Mouse (Mus musculus) embryonic facial prominence, embryonic 11.5 days (tissue): Measurements from ENCODE around the gene Vldlr. TPM values are rescaled to one million over a fixed set of nuclear protein-coding genes. Genes with fewer than 3 reads are reported as not detected.

Experiments
- ATAC-seq: fragments of 200-750 bp; cut with Nextera tagmentation; replicated peaks from 2 replicates; pipeline ENCODE4 v1.8.0; 2017; ENCODE audit warnings: low read depth; ENCODE audit not compliant: insufficient number of reproducible peaks, low FRiP score, low TSS enrichment
- DNase-seq: peaks from one replicate; pipeline ENCODE4 v3.0.0-alpha.2; 2015; ENCODE audit warnings: low spot score
- H3K27ac ChIP-seq: fragments of 300-500 bp; sonication (generic); replicated peaks from 2 replicates; pipeline ENCODE4 v1.5.1; 2014; ENCODE audit warnings: mild to moderate bottlenecking, low read depth, low read length, control low read depth
- H3K27me3 ChIP-seq: fragments of 300-500 bp; sonication (generic); 2 replicates; pipeline ENCODE4 v1.6.1; 2014; ENCODE audit warnings: mild to moderate bottlenecking, low read length, moderate library complexity, mixed read lengths; ENCODE audit not compliant: control insufficient read depth, insufficient read depth
- H3K36me3 ChIP-seq: fragments of 300-500 bp; sonication (generic); replicated peaks from 2 replicates; pipeline ENCODE4 v1.6.1; 2014; ENCODE audit warnings: low read depth, mild to moderate bottlenecking, low read length, moderate library complexity, mixed read lengths; ENCODE audit not compliant: control insufficient read depth, insufficient read depth
- H3K4me1 ChIP-seq: fragments of 300-500 bp; sonication (generic); 2 replicates; pipeline ENCODE4 v1.6.1; 2014; ENCODE audit warnings: low read length, mixed read lengths; ENCODE audit not compliant: control insufficient read depth, insufficient read depth
- H3K4me2 ChIP-seq: fragments of 300-500 bp; sonication (generic); 2 replicates; pipeline ENCODE4 v1.6.1; 2014; ENCODE audit warnings: low read depth, mild to moderate bottlenecking, control low read depth, low read length, moderate library complexity
- H3K4me3 ChIP-seq: fragments of 300-500 bp; sonication (generic); 2 replicates; pipeline ENCODE4 v1.5.1; 2014; ENCODE audit warnings: low read depth, low read length, control low read depth
- H3K9ac ChIP-seq: fragments of 300-500 bp; sonication (generic); replicated peaks from 2 replicates; pipeline ENCODE4 v1.6.1; 2014; ENCODE audit warnings: mild to moderate bottlenecking, control low read depth, low read length
- H3K9me3 ChIP-seq: fragments of 300-500 bp; sonication (generic); replicated peaks from 2 replicates; pipeline ENCODE4 v1.6.1; 2016; ENCODE audit warnings: mild to moderate bottlenecking, low read length, inconsistent platforms, mixed read lengths; ENCODE audit not compliant: control insufficient read depth
- WGBS: fragments of 180-500 bp; shearing (Covaris S2); extraction: QIAGEN DNeasy Blood & Tissue Kit; methylation state at CpG from one replicate; pipeline ENCODE4 v1.1.7; 2014; 5-methylcytosine and 5-hydroxymethylcytosine counted together
- polyA plus RNA-seq: library from polyadenylated mRNA; unstranded; fragments of >200 nt; fragmentation: Nextera tagmentation; extraction: Ambion mirVana; gene quantifications from 2 replicates; pipeline ENCODE4 v1.2.1, GENCODE M21; 2014

Gene Vldlr
- polyA plus RNA-seq, 1 experiment from 2014 or later = 5.2 TPM

DNA sequence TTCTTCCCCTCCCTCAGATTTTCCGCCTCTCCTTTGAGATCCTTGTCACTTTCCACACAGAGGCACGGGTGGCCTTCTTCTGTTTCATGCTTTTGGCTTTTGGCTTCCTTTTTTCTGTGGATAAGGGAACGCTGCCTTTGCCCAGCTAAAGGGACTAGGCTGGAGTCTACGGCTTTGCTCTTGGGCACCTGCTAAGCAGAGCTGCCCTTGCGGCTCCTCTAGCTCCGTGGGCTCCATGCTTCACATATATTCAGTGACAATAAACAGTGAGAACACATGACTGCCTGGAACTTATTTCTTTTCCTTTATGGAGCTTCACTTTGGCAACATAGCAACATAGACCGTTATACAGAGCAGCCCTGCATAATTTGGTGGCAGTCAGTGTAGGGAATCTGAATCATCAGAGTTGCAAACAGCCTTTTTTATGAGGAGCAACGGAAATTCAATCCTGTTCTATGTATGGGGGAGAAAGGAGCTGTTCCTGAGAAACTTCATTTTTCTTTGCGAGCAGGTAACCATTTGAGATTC is 12.5 kb upstream of the Vldlr start:
- Histone ChIP-seq H3K27ac (no peak overlapping the region), H3K27me3 (no peaks in the 10 kb centered on the region), H3K9me3 (no peaks in the 10 kb centered on the region), H3K36me3 (no peaks in the 10 kb centered on the region), H3K4me1 (no peaks in the 10 kb centered on the region), H3K4me3 (no peak overlapping the region), H3K9ac (no peak overlapping the region), H3K4me2 (no peak overlapping the region)
- no peak for DNase-seq
- no peak for ATAC-seq
- 80% methylated on average over 9 of the region's 9 CpGs for WGBS

DNA sequence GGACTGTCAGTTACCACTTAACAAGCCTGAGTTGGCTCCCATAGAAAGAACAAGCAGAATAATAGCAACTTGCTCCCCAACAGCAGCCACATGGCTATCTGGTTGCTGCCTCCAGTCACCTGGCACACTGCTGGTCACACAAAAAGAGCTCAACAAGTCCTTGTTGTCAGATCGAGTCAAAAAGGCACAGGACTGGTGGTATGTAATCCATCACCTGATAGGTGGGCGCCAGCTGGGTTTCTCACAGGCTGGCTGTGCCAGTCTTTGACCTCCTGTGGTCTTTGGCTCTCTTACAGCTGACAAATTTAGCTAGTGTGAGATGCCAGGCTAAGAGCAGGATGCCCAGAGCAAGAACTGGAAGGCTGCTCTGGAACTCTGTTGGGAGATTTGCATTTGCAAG is 5.3 kb upstream of the Vldlr start:
- 0 out of 2 replicates have a peak, but pooled peaks cover 3% of the 10 kb centered on the region for H3K27me3 ChIP-seq

DNA sequence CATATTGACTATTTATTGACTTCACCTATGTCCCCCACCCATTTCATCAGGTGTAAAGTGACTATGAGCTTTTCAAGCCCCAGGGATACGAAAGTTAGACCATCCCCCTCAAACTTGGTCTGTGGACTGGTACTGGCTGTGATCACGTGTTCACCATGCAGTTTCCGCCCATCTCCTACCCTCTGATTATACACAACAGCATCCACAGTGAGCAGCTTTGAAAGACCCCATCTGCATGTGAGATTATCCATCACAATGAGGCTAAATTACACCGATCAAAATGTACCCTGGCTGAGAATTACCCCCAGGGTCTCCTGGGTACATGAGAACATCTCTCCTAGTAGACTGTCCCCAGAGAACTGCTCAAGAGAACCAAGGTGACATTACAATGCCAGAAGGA is 688 bp upstream of the Vldlr start:
- H3K27me3 ChIP-seq = 0 out of 2 replicates have a peak, but pooled peaks cover 3% of the 10 kb centered on the region
- no peaks in the 10 kb centered on the region for H3K9me3 ChIP-seq
- ATAC-seq = no peak
- H3K4me2 ChIP-seq = no peak overlapping the region
- no peak overlapping the region for H3K4me3 ChIP-seq
- no peak overlapping the region for H3K9ac ChIP-seq
- no peaks in the 10 kb centered on the region; the same call in 1 of the 2 replicates for H3K4me1 ChIP-seq
- H3K36me3 ChIP-seq = no peaks in the 10 kb centered on the region
- H3K27ac ChIP-seq = no peak overlapping the region
- no peak for DNase-seq
- 60% methylated on average over 4 of the region's 4 CpGs for WGBS

More for the DNA sequence above, 5.3 kb upstream of the Vldlr start:
- ATAC-seq (no peak), DNase-seq (no peak)
- H3K9ac ChIP-seq = no peak overlapping the region
- no peaks in the 10 kb centered on the region for H3K36me3 ChIP-seq
- no peak overlapping the region for H3K4me3 ChIP-seq
- no peaks in the 10 kb centered on the region for H3K9me3 ChIP-seq
- WGBS = 75% methylated on average over 2 of the region's 2 CpGs
- no peaks in the 10 kb centered on the region for H3K4me1 ChIP-seq
- H3K4me2 ChIP-seq = no peak overlapping the region
- no peak overlapping the region for H3K27ac ChIP-seq

DNA sequence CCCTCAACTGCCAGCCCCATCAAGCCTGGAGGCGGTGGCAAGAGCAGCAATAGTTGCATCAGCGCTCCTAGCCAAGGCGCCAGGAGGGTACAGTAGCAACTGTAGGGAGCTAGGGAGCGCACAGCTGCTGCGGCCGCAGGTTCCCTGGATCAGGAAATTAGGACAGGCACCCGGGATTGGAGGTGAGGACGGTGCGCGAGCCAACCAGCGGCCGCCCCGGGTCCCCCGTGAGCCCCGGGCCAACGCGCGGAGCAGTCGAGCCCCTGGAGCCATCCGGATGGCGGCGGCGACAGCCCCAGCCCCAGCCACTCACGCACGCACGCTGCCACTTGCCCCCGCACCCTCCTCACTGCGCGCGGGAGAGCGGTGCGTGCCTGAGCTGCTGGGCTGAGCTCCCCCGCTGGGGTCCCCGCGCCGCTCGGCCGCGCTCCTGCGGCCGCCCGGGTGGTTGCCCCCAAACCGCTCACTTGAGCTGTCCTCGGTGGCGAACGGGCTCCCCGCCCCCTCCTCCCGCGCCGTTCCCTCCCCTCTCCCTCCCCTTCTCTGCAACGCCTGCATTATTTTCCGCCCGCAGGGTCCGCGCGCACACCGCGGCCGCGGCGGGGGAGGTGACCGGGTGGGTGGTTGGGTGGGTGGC is 601 bp downstream of the Vldlr start:
- Histone ChIP-seq H3K4me2 (peak overlapping the region; percentile 98), H3K4me3 (peak overlapping the region; percentile 71)
- peak; percentile 76 for ATAC-seq

GRCm38 (mm10) chr19:27217404-27217940 is 1.2 kb downstream of the Vldlr start:
- Histone ChIP-seq H3K27ac (0 out of 2 replicates have a peak overlapping the region, but pooled peaks have one; percentile 20), H3K4me3 (peak overlapping the region; percentile 71), H3K27me3 (0 out of 2 replicates have a peak, but pooled peaks cover 3% of the 10 kb centered on the region), H3K9me3 (no peaks in the 10 kb centered on the region), H3K4me1 (no peaks in the 10 kb centered on the region; the same call in 1 of the 2 replicates), H3K9ac (peak overlapping the region; percentile 61), H3K36me3 (no peaks in the 10 kb centered on the region), H3K4me2 (peak overlapping the region; percentile 98)
- ATAC-seq = peak; percentile 37; the same call in 1 of the 2 replicates
- under 1% methylated on average over 40 of the region's 52 CpGs for WGBS
- DNase-seq = peak; percentile 55

More for the DNA sequence above, 601 bp downstream of the Vldlr start:
- Histone ChIP-seq H3K9me3 (no peaks in the 10 kb centered on the region), H3K9ac (peak overlapping the region; percentile 61), H3K4me1 (no peaks in the 10 kb centered on the region; the same call in 1 of the 2 replicates), H3K36me3 (no peaks in the 10 kb centered on the region), H3K27ac (0 out of 2 replicates have a peak overlapping the region, but pooled peaks have one; percentile 20), H3K27me3 (0 out of 2 replicates have a peak, but pooled peaks cover 3% of the 10 kb centered on the region)
- WGBS = under 1% methylated on average over 49 of the region's 62 CpGs
- peak; percentile 80 for DNase-seq

GRCm38 (mm10) chr19:27217941-27218411 is 1.7 kb downstream of the Vldlr start:
- H3K27ac ChIP-seq = no peak overlapping the region
- WGBS = 0% methylated on average over 21 of the region's 32 CpGs
- peak; percentile 53 for ATAC-seq

GRCm38 (mm10) chr19:27218561-27219262 is 2.4 kb downstream of the Vldlr start:
- no peaks in the 10 kb centered on the region; the same call in 1 of the 2 replicates for H3K4me1 ChIP-seq
- ATAC-seq (peak; percentile 56), DNase-seq (peak; percentile 84)
- H3K4me2 ChIP-seq = peak overlapping the region; percentile 98
- peak overlapping the region; percentile 61 for H3K9ac ChIP-seq
- H3K36me3 ChIP-seq = no peaks in the 10 kb centered on the region
- H3K27me3 ChIP-seq = 0 out of 2 replicates have a peak, but pooled peaks cover 3% of the 10 kb centered on the region
- H3K4me3 ChIP-seq = peak overlapping the region; percentile 71
- no peak overlapping the region for H3K27ac ChIP-seq
- no peaks in the 10 kb centered on the region for H3K9me3 ChIP-seq
- 0% methylated on average over 30 of the region's 30 CpGs for WGBS

More at GRCm38 (mm10) chr19:27217941-27218411, 1.7 kb downstream of the Vldlr start:
- Histone ChIP-seq H3K9ac (peak overlapping the region; percentile 61), H3K4me2 (peak overlapping the region; percentile 98), H3K4me1 (no peaks in the 10 kb centered on the region; the same call in 1 of the 2 replicates), H3K9me3 (no peaks in the 10 kb centered on the region), H3K4me3 (peak overlapping the region; percentile 71), H3K36me3 (no peaks in the 10 kb centered on the region), H3K27me3 (0 out of 2 replicates have a peak, but pooled peaks cover 3% of the 10 kb centered on the region)
- peak; percentile 55 for DNase-seq
